Mouse (Mus musculus): ENCODE measurements around the gene Dtl.

DNA sequence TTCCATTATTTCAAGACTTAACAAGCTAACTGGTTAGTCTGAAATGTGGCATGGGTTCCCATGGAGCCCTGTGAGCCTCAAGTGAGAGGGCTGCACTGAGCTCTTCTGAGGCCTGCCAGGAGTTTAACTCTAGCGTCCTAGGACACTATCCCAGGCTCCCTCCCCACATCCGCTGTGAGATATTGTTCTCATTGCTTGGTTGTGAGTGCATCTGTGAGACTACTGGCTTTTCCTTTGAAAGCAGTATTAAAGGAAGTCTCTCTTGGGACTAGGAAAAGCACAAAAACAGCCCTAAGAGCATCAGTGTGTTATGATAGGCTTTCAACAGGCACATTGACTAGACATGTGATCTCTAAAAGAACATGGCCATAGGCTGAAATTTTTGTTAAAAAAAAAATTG is 40.4 kb downstream of the Dtl start:
- TF ChIP-seq CTCF (IDR thresholded peaks at IDR 0.05; ENCODE audit: low read depth, low read length) (no peak), POLR2A (IDR thresholded peaks at IDR 0.05; ENCODE audit: extremely low read depth, insufficient read depth, low read length) (no peak)

All from liver, adult 2 months (tissue).